Mouse (Mus musculus) embryonic facial prominence, embryonic 14.5 days (tissue): Measurements from ENCODE around the gene Myh6. TPM values are rescaled to one million over a fixed set of nuclear protein-coding genes. Genes with fewer than 3 reads are reported as not detected.
"Not testable (repeated sequence)": the region's sequence is repeated elsewhere in the genome, so short reads cannot be mapped to it uniquely, and the experiment has no call there.

Source experiments
- ATAC-seq: fragments of 200-750 bp; cut with Nextera tagmentation; 2 replicates; pipeline ENCODE4 v1.8.0; 2017; ENCODE audit warnings: low read depth, moderate number of reproducible peaks, moderate TSS enrichment
- DNase-seq: peaks from one replicate; pipeline ENCODE4 v3.0.0-alpha.2; 2015; ENCODE audit warnings: low spot score
- H3K27ac ChIP-seq: fragments of 300-500 bp; sonication (generic); replicated peaks from 2 replicates; pipeline ENCODE4 v1.5.1; 2014; ENCODE audit warnings: low read depth, mild to moderate bottlenecking, low read length, moderate library complexity
- H3K27me3 ChIP-seq: fragments of 300-500 bp; sonication (generic); replicated peaks from 2 replicates; pipeline ENCODE4 v1.6.1; 2014; ENCODE audit warnings: low read length; ENCODE audit not compliant: control insufficient read depth, insufficient read depth
- H3K36me3 ChIP-seq: fragments of 300-500 bp; sonication (generic); 2 replicates; pipeline ENCODE4 v1.6.1; 2014; ENCODE audit warnings: low read length, mixed read lengths; ENCODE audit not compliant: control insufficient read depth, insufficient read depth
- H3K4me1 ChIP-seq: fragments of 300-500 bp; sonication (generic); 2 replicates; pipeline ENCODE4 v1.6.1; 2014; ENCODE audit warnings: antibody characterized with exemption, low read length; ENCODE audit not compliant: control insufficient read depth, insufficient read depth
- H3K4me2 ChIP-seq: fragments of 300-500 bp; sonication (generic); 2 replicates; pipeline ENCODE4 v1.6.1; 2014; ENCODE audit warnings: low read depth, mild to moderate bottlenecking, low read length, moderate library complexity, mixed read lengths
- H3K4me3 ChIP-seq: fragments of 300-500 bp; sonication (generic); 2 replicates; pipeline ENCODE4 v1.5.1; 2014; ENCODE audit warnings: low read depth, mild to moderate bottlenecking, low read length
- H3K9ac ChIP-seq: fragments of 300-500 bp; sonication (generic); 2 replicates; pipeline ENCODE4 v1.6.1; 2014; ENCODE audit warnings: low read depth, mild to moderate bottlenecking, low read length, moderate library complexity, mixed read lengths
- H3K9me3 ChIP-seq: fragments of 300-500 bp; sonication (generic); 2 replicates; pipeline ENCODE4 v1.6.1; 2016; ENCODE audit warnings: low read length; ENCODE audit not compliant: control insufficient read depth
- WGBS: fragments of 180-500 bp; shearing (Covaris S2); extraction: QIAGEN DNeasy Blood & Tissue Kit; methylation state at CpG from one replicate; pipeline ENCODE4 v1.1.7; 2014; 5-methylcytosine and 5-hydroxymethylcytosine counted together
- polyA plus RNA-seq: library from polyadenylated mRNA; unstranded; fragments of >200 nt; fragmentation: Nextera tagmentation; extraction: Ambion mirVana; gene quantifications from 2 replicates; pipeline ENCODE4 v1.2.1, GENCODE M21; 2014

Myh6 gene
- polyA plus RNA-seq, 1 experiment from 2014 or later, result 10.3 TPM

GRCm38 (mm10) chr14:54989886-54990441 lies 23.2 kb upstream of the Myh6 start:
- H3K9ac ChIP-seq, result no peak overlapping the region
- H3K4me1 ChIP-seq, result peaks cover 6% of the 10 kb centered on the region; the same call in 1 of the 2 replicates
- H3K27ac ChIP-seq, result no peak overlapping the region
- no peak overlapping the region for H3K4me3 ChIP-seq
- no peak for DNase-seq
- no peaks in the 10 kb centered on the region for H3K36me3 ChIP-seq
- H3K9me3 ChIP-seq, result no peaks in the 10 kb centered on the region
- no peak overlapping the region for H3K4me2 ChIP-seq
- H3K27me3 ChIP-seq, result no peaks in the 10 kb centered on the region
- ATAC-seq, result no peak
- 81% methylated on average over 8 of the region's 8 CpGs for WGBS

GRCm38 (mm10) chr14:54988882-54989281 lies 22.2 kb upstream of the Myh6 start:
- Histone ChIP-seq H3K9me3 (no peaks in the 10 kb centered on the region), H3K4me1 (no peaks in the 10 kb centered on the region), H3K27ac (no peak overlapping the region), H3K4me2 (no peak overlapping the region), H3K9ac (no peak overlapping the region), H3K4me3 (no peak overlapping the region), H3K27me3 (no peaks in the 10 kb centered on the region), H3K36me3 (no peaks in the 10 kb centered on the region)
- ATAC-seq (no peak), DNase-seq (no peak)
- 86% methylated on average over 13 of the region's 13 CpGs for WGBS

DNA sequence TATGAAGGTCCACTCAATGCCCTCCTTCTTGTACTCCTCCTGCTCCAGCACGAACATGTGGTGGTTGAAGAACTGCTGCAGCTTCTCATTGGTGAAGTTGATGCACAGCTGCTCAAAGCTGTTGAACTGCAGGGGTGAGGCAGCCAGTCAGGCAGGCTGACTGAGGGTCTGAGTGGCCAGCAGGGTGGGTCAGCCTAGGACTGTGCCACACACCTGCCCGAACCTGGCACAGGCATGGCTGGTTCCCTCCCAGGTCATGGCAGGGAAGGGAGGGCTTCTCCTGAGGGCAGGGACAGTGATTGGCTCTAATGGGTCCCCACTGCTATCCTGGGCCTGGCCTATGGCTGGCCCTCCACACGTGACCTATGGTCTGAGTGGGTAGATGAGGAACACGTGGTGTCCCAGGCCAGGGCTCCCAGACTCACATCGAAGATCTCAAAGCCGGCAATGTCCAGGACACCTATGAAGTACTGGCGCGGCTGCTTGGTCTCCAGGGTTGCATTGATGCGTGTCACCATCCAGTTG lies 21.7 kb upstream of the Myh6 start:
- H3K4me1 ChIP-seq, H3K9me3 ChIP-seq, DNase-seq, H3K36me3 ChIP-seq, H3K9ac ChIP-seq, H3K4me3 ChIP-seq, ATAC-seq, H3K27me3 ChIP-seq, H3K27ac ChIP-seq, H3K4me2 ChIP-seq: not testable (repeated sequence)
- WGBS, result 94% methylated on average over 8 of the region's 9 CpGs

GRCm38 (mm10) chr14:54981934-54982333 lies 15.2 kb upstream of the Myh6 start:
- H3K36me3 ChIP-seq, result no peaks in the 10 kb centered on the region
- H3K27me3 ChIP-seq, result no peaks in the 10 kb centered on the region
- no peak overlapping the region for H3K4me3 ChIP-seq
- ATAC-seq, result no peak
- H3K9me3 ChIP-seq, result no peaks in the 10 kb centered on the region
- no peak overlapping the region for H3K27ac ChIP-seq
- H3K4me2 ChIP-seq, result no peak overlapping the region
- H3K4me1 ChIP-seq, result no peaks in the 10 kb centered on the region
- WGBS, result 89% methylated on average over 7 of the region's 7 CpGs
- H3K9ac ChIP-seq, result no peak overlapping the region
- DNase-seq, result no peak

DNA sequence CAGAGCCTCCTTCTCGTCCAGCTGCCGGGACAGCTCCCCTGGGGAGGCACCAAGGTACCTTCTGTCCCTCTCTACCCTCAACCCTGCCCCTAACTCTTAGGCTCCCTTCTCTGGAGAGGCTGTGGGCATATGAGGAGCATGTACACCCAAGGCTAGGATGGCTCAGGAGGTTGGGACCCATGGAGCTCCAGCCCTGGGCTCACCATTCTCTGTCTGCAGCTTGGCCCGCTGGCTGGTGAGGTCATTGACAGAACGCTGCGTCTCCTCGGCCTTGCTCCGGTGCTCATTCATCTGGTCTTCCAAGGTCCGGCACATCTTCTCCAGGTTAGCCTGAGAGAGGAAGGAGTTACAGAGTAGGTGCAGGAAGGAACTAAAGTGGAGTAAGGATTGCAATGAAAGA lies 11.9 kb upstream of the Myh6 start:
- ATAC-seq, result no peak
- DNase-seq, result no peak
- Histone ChIP-seq H3K4me1 (no peaks in the 10 kb centered on the region), H3K9ac (no peak overlapping the region), H3K27ac (no peak overlapping the region), H3K9me3 (no peaks in the 10 kb centered on the region), H3K27me3 (no peaks in the 10 kb centered on the region), H3K4me2 (no peak overlapping the region), H3K36me3 (no peaks in the 10 kb centered on the region), H3K4me3 (no peak overlapping the region)
- 89% methylated on average over 8 of the region's 8 CpGs for WGBS

GRCm38 (mm10) chr14:54976633-54977032 lies 9.9 kb upstream of the Myh6 start, which contains the start of gene Gm17428:
Gene Gm17428 (plus strand): TSS chr14:54976933.
- no peak for ATAC-seq
- H3K4me3 ChIP-seq, result no peak within 1 kb of the TSS
- WGBS, result 77% methylated on average over 1 of the region's 1 CpGs

GRCm38 (mm10) chr14:54974068-54974791 lies 7.5 kb upstream of the Myh6 start:
- DNase-seq (no peak), ATAC-seq (no peak)
- H3K27ac ChIP-seq, result no peak overlapping the region
- 78% methylated on average over 5 of the region's 6 CpGs for WGBS
- no peak overlapping the region for H3K4me2 ChIP-seq
- H3K9ac ChIP-seq, result no peak overlapping the region
- H3K27me3 ChIP-seq, result no peaks in the 10 kb centered on the region
- no peaks in the 10 kb centered on the region for H3K9me3 ChIP-seq
- H3K4me1 ChIP-seq, result no peaks in the 10 kb centered on the region
- H3K4me3 ChIP-seq, result no peak overlapping the region
- no peaks in the 10 kb centered on the region for H3K36me3 ChIP-seq

More at GRCm38 (mm10) chr14:54976633-54977032, 9.9 kb upstream of the Myh6 start, which contains the start of gene Gm17428:
- no peak within 1 kb of the TSS for H3K4me2 ChIP-seq
- H3K36me3 ChIP-seq, result no peaks in the 10 kb centered on the region
- no peaks in the 10 kb centered on the region for H3K27me3 ChIP-seq
- no peak within 1 kb of the TSS for H3K9ac ChIP-seq
- no peaks in the 10 kb centered on the region for H3K4me1 ChIP-seq
- H3K9me3 ChIP-seq, result no peaks in the 10 kb centered on the region
- no peak within 1 kb of the TSS for H3K27ac ChIP-seq
- no peak for DNase-seq

- not testable (repeated sequence) for H3K36me3 ChIP-seq, H3K9ac ChIP-seq, H3K27me3 ChIP-seq, H3K4me2 ChIP-seq, H3K4me3 ChIP-seq, DNase-seq, H3K4me1 ChIP-seq, H3K9me3 ChIP-seq, ATAC-seq, H3K27ac ChIP-seq
- 87% methylated on average over 6 of the region's 11 CpGs for WGBS
These were observed 6.1 kb upstream of the Myh6 start for GRCm38 (mm10) chr14:54972786-54973185.

GRCm38 (mm10) chr14:54968344-54968743 lies 1.6 kb upstream of the Myh6 start:
- no peak overlapping the region for H3K9ac ChIP-seq
- no peak overlapping the region for H3K4me2 ChIP-seq
- H3K4me1 ChIP-seq, result no peaks in the 10 kb centered on the region
- DNase-seq, result no peak
- H3K36me3 ChIP-seq, result no peaks in the 10 kb centered on the region
- ATAC-seq, result no peak
- H3K27me3 ChIP-seq, result no peaks in the 10 kb centered on the region
- no peak overlapping the region for H3K4me3 ChIP-seq
- H3K9me3 ChIP-seq, result no peaks in the 10 kb centered on the region
- no peak overlapping the region for H3K27ac ChIP-seq
